Mouse (Mus musculus) cortical plate, adult 2 months (tissue): Measurements from ENCODE around the gene Wars. TPM values are rescaled to one million over a fixed set of nuclear protein-coding genes. Genes with fewer than 3 reads are reported as not detected.

Experiments
- H3K27ac ChIP-seq: fragments of 200-500 bp; 2 replicates; pipeline ENCODE4 v1.5.1; 2012; ENCODE audit warnings: low read length, control low read depth, inconsistent platforms; ENCODE audit not compliant: insufficient read depth
- H3K4me1 ChIP-seq: fragments of 200-500 bp; 2 replicates; pipeline ENCODE4 v1.6.1; 2011; ENCODE audit warnings: low read length; ENCODE audit not compliant: control insufficient read depth, insufficient read depth
- H3K4me3 ChIP-seq: fragments of 200-500 bp; 2 replicates; pipeline ENCODE4 v1.5.1; 2011; ENCODE audit warnings: mild to moderate bottlenecking, low read length, control low read depth; ENCODE audit not compliant: insufficient read depth
- CTCF ChIP-seq: fragments of 200-500 bp; IDR thresholded peaks from 2 replicates; pipeline ENCODE4 v1.5.1; 2011; ENCODE audit warnings: mild to moderate bottlenecking, control low read depth, low read length; ENCODE audit not compliant: insufficient read depth; ENCODE audit errors: extremely low read depth
- POLR2A ChIP-seq: fragments of 200-500 bp; IDR thresholded peaks from 2 replicates; pipeline ENCODE4 v1.6.1; 2011; ENCODE audit warnings: mild to moderate bottlenecking, low read length, control low read depth; ENCODE audit not compliant: insufficient read depth; ENCODE audit errors: extremely low read depth
- polyA plus RNA-seq: library from polyadenylated mRNA; depleted of rRNA; stranded (reverse); fragments of >200 nt; gene quantifications from 2 replicates; pipeline ENCODE4 v1.2.3, GENCODE M21; 2012

Wars gene
- polyA plus RNA-seq, 1 experiment: 103 TPM

DNA sequence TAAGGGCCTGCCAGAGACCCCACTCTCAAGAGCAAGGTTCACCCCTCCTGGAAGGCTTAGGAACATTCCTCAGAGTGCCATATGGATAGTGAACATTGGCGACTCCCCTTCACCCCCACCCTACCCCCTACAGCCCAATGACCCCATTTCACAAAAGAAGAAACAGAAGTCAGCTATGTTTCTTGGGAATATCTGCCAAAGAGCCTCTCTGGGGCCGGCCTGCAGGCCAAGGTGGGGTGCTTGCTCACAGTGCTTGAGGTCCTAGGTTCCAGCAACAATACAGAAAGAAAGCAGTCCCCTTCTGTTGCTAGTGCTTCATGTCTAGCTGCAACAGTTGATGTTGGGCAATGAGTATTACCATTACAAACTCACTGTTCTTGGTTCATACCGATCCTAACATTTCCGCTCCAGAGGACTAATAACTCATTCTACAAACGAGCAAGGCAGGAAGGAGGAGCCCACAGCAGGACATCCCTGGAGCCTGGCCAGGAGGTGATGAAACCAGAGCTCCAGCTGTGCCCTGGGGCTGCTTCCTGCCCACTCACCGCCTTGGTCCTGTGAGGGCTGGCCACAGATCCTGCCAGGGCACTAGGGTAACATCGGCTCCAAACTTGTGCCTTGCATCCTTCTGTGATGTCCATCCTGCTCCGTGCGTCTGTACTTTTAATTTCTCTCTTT, 61.9 kb downstream of the Wars start:
- Histone ChIP-seq H3K27ac (no peak overlapping the region), H3K4me3 (no peak overlapping the region), H3K4me1 (peaks cover 19% of the 10 kb centered on the region)
- TF ChIP-seq POLR2A: no peak
- no peak for TF ChIP-seq CTCF

DNA sequence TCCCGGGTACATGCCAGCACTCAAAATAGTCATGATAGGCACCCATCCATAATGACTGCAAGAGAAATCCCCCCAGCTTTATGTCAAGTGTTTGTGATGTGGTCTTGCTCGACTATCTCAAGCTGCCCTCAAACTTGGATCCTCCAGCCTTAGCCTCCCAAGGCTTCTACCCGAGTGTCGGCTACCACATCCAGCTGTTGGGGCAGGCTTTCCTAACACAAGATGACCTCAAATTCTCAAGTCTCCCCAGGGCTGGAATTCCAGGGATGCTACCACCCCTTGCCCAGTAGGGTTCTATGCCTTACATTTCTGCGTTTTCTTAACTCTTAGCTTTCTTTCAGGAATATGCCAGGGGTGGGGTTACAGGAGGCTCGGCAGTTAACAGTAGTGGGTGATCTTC, 63.6 kb downstream of the Wars start:
- TF ChIP-seq POLR2A (no peak), CTCF (no peak)
- H3K27ac ChIP-seq: no peak overlapping the region
- H3K4me1 ChIP-seq: peaks cover 15% of the 10 kb centered on the region
- H3K4me3 ChIP-seq: no peak overlapping the region

DNA sequence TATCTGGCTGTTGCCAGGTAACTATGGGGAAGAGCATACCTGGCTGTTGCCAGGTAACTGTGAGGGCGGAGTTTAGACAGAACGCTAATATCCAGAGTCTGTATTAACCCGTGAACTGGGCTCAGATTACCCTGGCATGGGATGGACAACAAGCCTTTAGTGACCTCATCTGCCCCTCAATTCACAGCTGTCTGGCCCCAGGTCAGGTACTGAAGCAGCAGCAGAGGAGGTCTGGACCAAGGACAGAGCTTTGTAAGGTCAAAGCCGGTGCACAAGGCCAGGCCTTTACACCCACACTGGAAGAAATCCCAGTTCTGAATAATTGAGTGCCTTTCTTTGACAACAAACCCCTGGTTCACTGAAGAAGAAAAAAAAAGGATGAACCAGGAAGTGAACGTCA, 64.3 kb downstream of the Wars start:
- TF ChIP-seq CTCF (no peak), POLR2A (no peak)
- H3K27ac ChIP-seq: no peak overlapping the region
- H3K4me3 ChIP-seq: no peak overlapping the region
- H3K4me1 ChIP-seq: peaks cover 15% of the 10 kb centered on the region

DNA sequence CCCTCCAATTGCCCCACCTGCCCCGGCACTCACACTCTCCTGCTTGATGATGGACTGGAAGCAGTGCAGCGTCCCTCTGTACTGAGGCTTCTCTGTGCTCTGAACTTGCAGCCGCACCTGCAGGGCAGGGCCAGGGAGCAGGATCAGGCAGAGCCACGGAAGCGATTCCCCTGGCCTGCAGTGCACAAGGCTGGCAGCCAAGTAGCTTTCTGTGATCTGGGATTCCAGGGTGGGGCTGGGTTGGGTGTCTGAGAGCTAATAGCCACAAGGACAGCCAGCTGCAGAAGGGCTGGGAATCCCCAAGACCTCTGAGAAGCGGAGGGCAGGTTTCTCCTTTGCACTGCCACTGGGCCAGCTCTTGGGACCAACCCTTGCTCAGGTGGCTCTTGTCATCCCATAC, 66.3 kb downstream of the Wars start:
- Histone ChIP-seq H3K27ac (no peak overlapping the region), H3K4me1 (peaks cover 3% of the 10 kb centered on the region), H3K4me3 (no peak overlapping the region)
- TF ChIP-seq CTCF (no peak), POLR2A (no peak)

DNA sequence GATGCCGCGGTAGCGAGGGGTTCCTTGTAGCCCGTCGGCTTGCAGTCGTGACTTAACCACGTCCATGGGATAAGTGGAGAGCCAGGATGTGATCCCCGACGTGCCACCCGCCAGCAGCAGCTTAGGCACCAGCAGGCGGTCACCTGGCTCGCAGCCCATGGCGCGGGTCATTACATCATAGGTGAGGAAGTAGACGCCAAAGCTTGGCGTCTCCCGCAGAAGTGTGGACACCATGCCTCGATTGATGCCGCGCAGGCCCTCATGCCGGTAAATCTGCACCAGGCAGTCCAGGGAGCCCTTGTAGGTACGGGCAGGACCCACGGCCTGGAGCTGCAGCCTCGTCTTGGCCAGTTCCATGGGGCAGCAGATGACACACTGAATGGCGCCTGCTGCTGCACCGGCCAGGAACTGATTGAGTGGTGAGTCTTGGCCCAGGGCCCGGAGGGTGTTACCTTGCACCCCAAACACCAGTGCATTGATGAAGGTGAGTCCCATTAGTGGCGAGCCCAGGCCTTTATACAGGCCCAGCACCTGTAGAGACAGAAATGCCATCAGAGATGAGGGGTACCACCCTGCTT, 66.9 kb downstream of the Wars start:
- Histone ChIP-seq H3K4me1 (peaks cover 2% of the 10 kb centered on the region), H3K27ac (no peak overlapping the region), H3K4me3 (no peak overlapping the region)
- TF ChIP-seq POLR2A (no peak), CTCF (no peak)

DNA sequence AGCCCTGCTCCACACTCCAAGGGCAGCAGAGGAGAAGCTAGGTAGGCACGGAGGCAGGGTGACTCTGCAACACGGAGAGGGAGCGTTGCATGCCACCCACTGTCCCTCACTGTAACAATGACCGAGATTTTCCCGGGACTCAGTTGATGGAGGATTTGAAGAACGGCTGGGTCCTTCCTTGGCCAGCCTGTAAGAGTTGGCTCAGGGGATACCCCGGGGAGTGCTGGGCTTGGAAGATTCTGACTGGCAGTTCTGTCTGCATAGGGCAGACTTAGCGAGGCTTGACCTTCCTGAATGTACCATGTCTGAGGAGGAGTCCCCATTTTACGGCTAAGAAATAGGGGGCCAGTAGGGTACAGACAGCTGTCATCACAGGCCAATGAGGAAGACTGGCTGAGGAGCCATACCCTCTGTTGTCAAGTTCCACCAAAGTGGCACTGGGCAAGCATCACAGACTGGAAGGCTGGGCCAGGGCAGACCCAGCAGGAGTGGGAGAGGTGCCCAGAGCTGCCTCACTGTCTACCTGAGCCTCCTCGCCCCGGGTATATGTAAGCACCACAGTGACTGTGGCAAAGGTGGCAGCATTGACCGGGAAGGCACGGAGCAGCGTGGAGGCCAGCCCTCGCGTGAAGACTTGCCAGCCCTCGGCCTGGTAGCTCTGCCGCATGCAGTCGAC, 67.6 kb downstream of the Wars start:
- TF ChIP-seq POLR2A (no peak), CTCF (no peak)
- H3K27ac ChIP-seq: no peak overlapping the region
- peaks cover 2% of the 10 kb centered on the region for H3K4me1 ChIP-seq
- no peak overlapping the region for H3K4me3 ChIP-seq

DNA sequence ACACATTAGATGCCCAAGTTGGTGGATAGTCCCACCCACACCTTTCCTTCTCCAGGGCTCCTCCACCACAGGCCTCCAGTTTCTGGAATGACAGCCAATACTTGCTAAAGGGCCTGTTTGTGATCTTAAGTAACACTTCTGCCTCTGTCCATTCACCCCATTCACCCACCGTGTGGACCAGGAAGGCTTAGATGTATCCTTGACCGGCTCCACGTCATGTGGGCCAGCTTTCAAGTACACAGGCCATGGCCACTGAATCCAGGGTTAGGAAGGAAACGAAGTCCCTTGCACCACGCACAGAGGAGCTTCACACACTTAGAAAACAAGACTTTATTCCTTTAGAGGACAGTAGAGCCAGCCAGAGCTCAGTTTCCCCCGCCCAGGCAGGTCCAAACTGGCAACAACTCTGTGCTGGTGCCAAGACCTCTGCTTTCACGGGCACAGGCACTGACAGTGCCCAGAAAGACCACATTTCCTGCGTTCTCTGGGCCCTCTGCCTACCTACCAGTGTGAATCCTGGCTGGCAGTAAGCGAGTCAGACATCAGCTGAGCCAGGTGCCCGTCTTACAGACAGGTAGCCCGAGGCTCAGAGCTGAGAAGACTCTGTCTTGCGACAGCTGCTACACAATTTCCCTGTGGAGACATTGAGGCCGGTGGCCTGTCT, 68.3 kb downstream of the Wars start:
- Histone ChIP-seq H3K27ac (no peak overlapping the region), H3K4me3 (no peak overlapping the region), H3K4me1 (peaks cover 2% of the 10 kb centered on the region; the same call in 1 of the 2 replicates)
- no peak for TF ChIP-seq CTCF
- no peak for TF ChIP-seq POLR2A

DNA sequence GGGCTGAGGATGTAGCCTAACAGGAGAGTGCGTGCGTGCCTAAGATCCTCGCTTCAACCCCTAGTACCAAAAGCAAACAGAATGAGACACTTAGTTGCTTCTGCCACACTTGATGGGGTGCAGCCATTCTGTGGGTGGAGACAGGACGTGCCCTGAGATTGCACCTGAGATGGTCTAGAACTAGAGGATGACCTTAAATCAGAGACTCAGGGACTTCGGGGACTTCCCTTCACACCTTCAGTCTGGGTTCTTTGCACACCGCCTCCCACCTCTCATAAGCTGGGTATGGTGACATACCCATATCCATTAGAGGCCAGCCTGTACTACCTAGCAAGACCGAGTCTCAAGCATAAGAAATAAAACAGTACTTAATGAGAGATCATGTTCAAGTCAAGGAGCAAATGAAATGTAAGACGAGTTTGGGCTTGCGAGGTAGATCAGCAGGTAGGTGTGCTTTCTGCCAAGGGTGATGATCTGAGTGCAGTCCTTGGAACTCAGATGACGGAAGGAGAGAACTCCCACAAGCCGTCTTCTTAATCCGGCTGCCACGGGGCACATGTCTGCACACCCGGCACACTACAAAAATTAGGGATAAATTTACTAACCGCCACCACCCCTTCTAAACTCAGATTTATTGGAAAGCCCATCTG, 69.6 kb downstream of the Wars start:
- TF ChIP-seq CTCF (no peak), POLR2A (no peak)

DNA sequence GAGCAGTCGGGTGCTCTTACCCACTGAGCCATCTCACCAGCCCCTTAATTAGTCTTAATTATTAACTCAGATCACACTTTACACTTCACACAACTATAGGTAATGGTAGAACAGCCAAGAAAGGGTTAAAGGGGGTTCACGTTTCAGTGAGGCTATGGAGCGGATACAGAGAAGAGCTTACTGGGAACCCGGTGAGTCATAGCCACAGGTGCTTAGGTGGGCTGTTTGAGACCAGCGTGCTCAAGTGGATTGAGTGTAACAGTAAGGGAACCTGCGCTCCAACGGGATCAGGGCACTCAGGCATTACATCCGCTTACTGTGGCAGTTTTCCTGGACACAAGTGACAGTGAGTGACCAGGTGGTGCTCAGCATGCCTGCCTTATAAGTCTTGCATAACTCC, 70.9 kb downstream of the Wars start:
- Histone ChIP-seq H3K27ac (no peak overlapping the region), H3K4me1 (no peaks in the 10 kb centered on the region), H3K4me3 (no peak overlapping the region)
- TF ChIP-seq CTCF: no peak
- no peak for TF ChIP-seq POLR2A

More for the DNA sequence above, 69.6 kb downstream of the Wars start:
- Histone ChIP-seq H3K4me1 (no peaks in the 10 kb centered on the region), H3K27ac (no peak overlapping the region), H3K4me3 (no peak overlapping the region)

DNA sequence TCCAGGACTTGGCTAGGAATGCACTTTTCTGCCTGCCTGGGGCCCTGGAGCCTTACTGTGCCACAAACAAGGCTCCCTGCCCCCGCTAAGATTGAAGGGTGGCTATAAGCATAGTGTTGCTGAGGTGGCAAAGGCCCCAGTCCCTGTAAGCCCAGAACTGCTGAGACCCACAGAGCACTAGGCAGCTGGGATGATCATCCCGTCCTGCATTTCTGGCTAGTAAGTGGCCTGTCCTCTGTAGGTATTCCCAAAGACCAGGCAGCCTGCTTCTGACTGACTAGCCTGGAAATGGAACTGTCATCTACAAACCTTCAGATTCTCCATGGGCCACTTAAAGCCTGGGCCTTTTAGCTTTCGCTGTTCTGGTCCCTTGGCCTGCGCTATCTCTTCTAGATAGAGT, 73.5 kb downstream of the Wars start:
- TF ChIP-seq POLR2A: no peak
- no peak for TF ChIP-seq CTCF
- Histone ChIP-seq H3K4me1 (no peaks in the 10 kb centered on the region), H3K4me3 (no peak overlapping the region), H3K27ac (no peak overlapping the region)
